Mouse (Mus musculus): ENCODE results near the gene Dnajc12.
A peak's percentile ranks its signal among the peaks of the same experiment; 100 is the strongest.

The Dnajc12 gene

GRCm38 (mm10) chr10:63429785-63430305, 47.6 kb downstream of the Dnajc12 start, which contains the start of gene Ctnna3:
TSS of gene Ctnna3 (plus strand) at chr10:63430098.
- peak; percentile 91 to 95 for DNase-seq (ENCODE audit: low spot score in 2 of 2)

- no peak for DNase-seq (ENCODE audit: low spot score in 2 of 2)
These were observed 49.0 kb downstream of the Dnajc12 start for GRCm38 (mm10) chr10:63431221-63431736.

DNA sequence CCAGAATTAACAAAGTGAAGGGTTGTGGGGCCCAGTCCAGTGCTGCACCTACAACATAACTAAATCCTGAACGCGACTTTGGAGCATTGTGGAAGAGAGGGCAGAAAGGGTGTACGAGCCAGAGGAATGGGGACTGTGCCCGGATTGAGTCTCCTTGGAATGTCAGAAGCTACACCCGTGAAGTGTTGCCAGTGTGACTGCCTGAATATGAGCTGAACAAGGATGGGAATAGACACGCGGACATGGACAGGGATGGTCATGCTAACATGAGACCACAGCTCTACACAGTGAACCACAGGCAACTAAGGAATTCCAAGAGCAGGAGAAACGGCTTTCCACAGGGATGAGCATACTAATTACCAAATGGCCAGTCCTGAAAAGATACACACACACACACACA, 49.9 kb downstream of the Dnajc12 start:
- DNase-seq (ENCODE audit: low spot score in 2 of 2) = no peak

DNA sequence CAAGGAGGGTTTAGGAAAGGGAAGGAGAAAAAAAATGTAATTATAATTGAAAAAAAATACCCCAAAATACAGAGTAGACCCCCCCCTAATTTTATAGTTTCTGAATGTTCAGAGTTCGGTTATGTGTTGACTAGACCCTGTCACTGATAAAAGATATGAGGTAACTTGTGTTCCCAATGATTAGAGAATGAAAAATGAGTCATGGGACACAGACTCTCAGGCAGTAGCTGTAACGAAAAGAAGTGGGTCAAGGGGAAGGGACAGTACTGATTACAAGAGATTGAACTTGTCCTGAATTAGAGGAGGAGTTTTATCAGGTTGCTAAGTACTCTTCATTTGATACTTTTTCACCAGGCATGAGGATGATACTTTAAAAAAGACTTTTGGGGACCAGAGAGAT, 50.6 kb downstream of the Dnajc12 start:
- DNase-seq (ENCODE audit: low spot score in 2 of 2) = no peak

DNA sequence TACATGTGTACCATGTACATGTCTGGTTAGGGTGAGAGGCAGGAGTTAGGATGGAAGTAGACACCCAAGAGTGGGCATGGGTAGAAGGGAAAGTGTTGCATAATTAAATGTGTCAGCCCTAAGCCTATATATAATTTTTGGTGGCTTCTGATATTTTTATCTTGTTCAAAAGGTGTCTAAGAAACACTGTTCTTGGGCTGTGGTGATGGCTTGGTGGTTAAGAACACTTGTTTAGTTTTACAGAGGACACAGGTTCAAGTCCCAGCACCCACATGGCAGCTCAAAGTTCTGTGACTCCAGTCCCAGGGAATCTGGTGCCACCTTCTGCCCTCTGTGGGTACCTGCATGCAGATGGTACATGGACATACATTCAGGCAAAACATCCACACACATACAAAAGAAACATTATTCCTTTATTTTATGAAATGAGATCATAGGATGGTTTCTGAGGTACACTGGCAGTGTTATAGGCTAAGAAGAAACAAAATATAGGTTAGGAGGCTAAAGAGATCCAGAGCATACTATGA, 56.6 kb downstream of the Dnajc12 start:
- DNase-seq (ENCODE audit: low spot score in 2 of 2) = no peak

DNA sequence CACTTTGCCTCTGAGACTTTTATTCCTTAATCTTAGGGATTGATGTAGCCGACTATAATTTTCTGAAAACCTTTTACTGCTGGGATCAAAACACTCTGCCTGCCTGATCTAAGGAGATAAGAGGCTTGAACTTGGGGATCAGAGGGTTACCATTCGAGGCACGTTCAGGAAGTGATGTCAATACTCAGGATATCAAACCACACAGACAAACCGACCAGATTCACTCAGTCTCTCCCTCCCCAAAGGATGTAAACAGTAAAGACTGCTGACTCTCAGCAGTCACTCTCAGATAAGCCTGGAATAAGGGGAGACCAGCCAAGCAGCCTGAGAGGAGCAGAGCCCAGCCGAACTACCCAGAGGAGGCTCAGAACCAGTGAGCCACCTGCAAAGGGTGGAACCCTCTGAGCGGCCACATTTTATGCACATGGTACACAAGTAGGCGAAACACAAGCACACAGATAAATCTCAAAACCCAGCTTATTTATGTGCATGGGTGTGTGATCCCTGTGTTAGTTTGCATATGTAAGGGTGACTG, 57.5 kb downstream of the Dnajc12 start:
- no peak for DNase-seq (ENCODE audit: low spot score in 2 of 2)

- peak in 1 of 2 experiments; percentile 43 for DNase-seq (ENCODE audit: low spot score in 2 of 2)
These were observed 62.6 kb downstream of the Dnajc12 start for GRCm38 (mm10) chr10:63444602-63445387.

- no peak for DNase-seq (ENCODE audit: low spot score in 2 of 2)
These were observed 71.7 kb downstream of the Dnajc12 start for GRCm38 (mm10) chr10:63453926-63454325.

DNA sequence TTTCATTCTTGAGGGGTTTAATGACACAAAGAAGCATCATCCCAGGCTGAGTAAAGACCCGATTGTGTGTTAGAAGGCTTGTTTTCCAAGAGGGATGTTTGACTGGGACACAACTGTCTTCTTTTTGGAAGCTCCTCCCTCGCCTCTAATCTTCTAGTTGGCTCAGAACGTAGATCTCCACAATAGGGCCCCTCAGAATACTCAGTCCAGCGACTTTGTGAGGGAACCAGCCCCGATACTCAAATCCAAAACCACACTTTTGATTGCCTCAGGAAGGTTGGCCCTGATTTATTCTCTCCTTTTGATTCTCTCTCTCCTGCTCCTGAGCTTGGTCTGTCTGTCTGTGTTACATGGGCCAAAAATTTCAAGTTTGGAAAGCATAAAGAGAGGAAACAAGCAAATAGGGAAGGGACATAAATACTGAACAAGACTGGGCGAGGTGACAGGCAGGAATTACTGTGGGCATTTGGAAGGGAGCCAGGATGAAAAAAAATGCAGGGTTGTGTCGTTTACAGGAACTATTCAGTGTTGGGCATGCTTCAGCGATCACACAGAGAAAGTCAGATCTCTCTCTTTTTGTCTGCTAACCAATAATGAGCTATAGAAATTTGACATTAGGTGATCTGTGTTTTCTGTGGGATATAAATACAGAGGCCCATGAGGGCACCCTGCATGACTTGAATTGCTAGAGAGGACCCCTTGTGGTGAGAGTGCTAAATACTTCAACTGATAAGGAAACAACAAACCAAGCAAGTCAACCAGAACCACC, 73.1 kb downstream of the Dnajc12 start:
- DNase-seq (ENCODE audit: low spot score in 2 of 2) = no peak

DNA sequence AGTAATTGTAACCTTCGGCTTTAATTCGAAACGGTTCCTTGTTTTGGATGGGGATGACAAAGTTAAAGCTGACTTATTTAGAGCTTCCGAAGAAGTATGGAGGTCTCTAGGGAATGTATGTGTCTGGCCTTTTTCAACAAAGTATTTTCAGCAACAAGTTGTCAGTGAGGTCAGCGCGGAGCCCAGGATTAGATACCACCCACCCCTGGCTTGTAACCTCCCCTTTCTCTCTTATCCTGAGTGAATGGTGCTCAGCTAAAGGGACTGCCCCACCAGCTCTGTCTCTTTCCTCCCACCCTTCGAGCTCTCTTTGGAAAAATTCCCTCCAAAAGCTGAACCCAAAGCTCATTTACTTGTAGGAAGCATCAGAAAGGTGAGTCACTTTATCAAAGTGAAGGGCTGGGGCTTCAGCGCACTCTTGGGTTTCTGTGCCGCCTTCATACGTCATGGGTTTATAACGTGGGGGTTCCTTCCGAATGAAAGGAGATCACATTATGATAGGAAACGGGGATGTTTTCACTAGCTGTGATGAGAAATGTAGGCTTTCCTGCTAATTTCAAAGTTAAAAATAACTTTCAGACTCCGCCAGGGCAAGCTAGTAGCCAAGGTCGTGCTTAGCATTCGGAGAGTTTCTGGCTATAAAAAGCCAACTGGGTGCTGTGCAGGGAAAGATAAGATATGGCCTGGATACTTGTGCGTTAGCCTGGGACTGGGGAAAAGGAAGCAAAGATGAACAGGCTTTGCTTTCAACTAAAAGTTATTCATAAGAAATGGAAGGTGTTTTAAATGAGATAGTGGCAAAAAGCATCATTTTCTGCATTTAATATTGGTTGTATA, 75.3 kb downstream of the Dnajc12 start:
- DNase-seq (ENCODE audit: low spot score in 2 of 2) = no peak

Measured in spleen, postnatal 36 days (tissue).